9 mouse cellular contexts compared by ENCODE assay signal in the genomic region with DNA sequence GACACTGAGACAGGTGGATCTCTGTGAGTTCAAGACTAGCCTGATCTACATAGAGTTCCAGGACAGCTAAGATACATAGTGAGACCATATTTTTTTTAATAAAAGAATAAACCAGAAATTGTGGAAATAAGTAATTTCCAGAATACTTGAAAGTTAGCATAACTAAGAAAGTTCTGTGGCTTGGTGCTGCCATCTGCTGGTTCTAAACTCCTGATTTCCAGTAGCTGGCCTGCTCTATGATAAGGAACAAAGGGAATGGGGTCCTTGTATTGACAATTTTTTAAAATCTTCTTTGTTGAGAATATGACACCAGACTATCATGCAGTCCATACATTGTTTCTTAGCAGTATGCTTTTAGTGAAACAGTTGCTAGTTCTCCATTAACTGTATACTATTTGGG. TPM values are rescaled to one million over a fixed set of nuclear protein-coding genes. Genes with fewer than 3 reads are reported as not detected.
A peak's percentile ranks its signal among the peaks of the same experiment; 100 is the strongest.
DNase-seq lines count a peak whose midpoint lies in the region; ATAC-seq lines count a peak whose summit lies in the region.
"Had no signal": no experiment of that assay in that cellular context is flagged by ENCODE, and none has a peak within 500 bp of the region (broad histone marks: within the 10 kb centered on the region; RNA-seq: fewer than 3 reads in every experiment).

No protein-coding gene starts in this region.

- no peak for ATAC-seq in megakaryocyte progenitor cell, adult 5-6 weeks (replicated peaks; ENCODE audit: poor library complexity)

- DNase-seq in cerebellum, postnatal 10 days = peak; percentile 46 to 47
- no peak for DNase-seq in cerebellum, adult 11-12 months
- DNase-seq in kidney, adult 9 months = peak; percentile 51
- no peak for DNase-seq in kidney, adult 11 months
- peak; percentile 32 for DNase-seq in urinary bladder, postnatal 14 days (ENCODE audit: low spot score)
- no peak for DNase-seq in urinary bladder, postnatal 10 days (ENCODE audit: low spot score)
- peak; percentile 39 for DNase-seq in thymus, postnatal 25 days
- DNase-seq: cerebellum, adult 8-10 months had no signal

RNA-seq across cellular contexts. Expression of a gene that starts 25.9 kb away (rescaled TPM):
- total RNA-seq in megakaryocyte progenitor cell, adult 5-6 weeks (2015) = not detected in 2 replicates
- total RNA-seq in megakaryocyte progenitor cell, adult 5-6 weeks (2017) = not detected in 2 replicates

RNA-seq across cellular contexts. Expression of a gene that starts 53.0 kb away (rescaled TPM):
- total RNA-seq in megakaryocyte progenitor cell, adult 5-6 weeks (2015) = 37.8 and 41.4 TPM in 2 replicates
- total RNA-seq in megakaryocyte progenitor cell, adult 5-6 weeks (2017) = 28.2 and 39.7 TPM in 2 replicates

Comparison
In these comparisons a context has a peak if more than half of its experiments do, and no peak if none do; other contexts are left out.
1. DNase-seq: peak in cerebellum, postnatal 10 days (2 of 2), kidney, adult 9 months (single experiment), urinary bladder, postnatal 14 days (single experiment) and thymus, postnatal 25 days (single experiment); none in cerebellum, adult 11-12 months (single experiment), kidney, adult 11 months (single experiment) and urinary bladder, postnatal 10 days (single experiment).